Mouse (Mus musculus) spleen, adult 2 months (tissue): ENCODE results near the gene Aspscr1. TPM values are rescaled to one million over a fixed set of nuclear protein-coding genes. Genes with fewer than 3 reads are reported as not detected.

Experiments
- DNase-seq, 2 experiments: peaks; one replicate each; pipeline versions ENCODE4 v3.0.0 to v3.0.0-alpha.2; 2012 to 2021; ENCODE audit warnings: low spot score in 2 of 2, low read depth in 1 of 2
- H3K27ac ChIP-seq: fragments of 200-500 bp; 2 replicates; pipeline ENCODE4 v1.5.1; 2012; ENCODE audit warnings: low read length, inconsistent platforms; ENCODE audit not compliant: insufficient read depth
- H3K27me3 ChIP-seq: fragments of 200-500 bp; 2 replicates; pipeline ENCODE4 v1.6.1; 2012; ENCODE audit warnings: mild to moderate bottlenecking, moderate library complexity, low read length, inconsistent platforms; ENCODE audit not compliant: control insufficient read depth, insufficient read depth
- H3K36me3 ChIP-seq: fragments of 200-500 bp; 2 replicates; pipeline ENCODE4 v1.6.1; 2012; ENCODE audit warnings: mild to moderate bottlenecking, low read length, inconsistent platforms; ENCODE audit not compliant: control insufficient read depth, insufficient read depth
- H3K4me1 ChIP-seq: fragments of 200-500 bp; 2 replicates; pipeline ENCODE4 v1.6.1; 2011; ENCODE audit warnings: inconsistent platforms; ENCODE audit not compliant: control insufficient read depth, insufficient read depth, insufficient read length
- H3K4me3 ChIP-seq: fragments of 200-500 bp; 2 replicates; pipeline ENCODE4 v1.5.1; 2011; ENCODE audit warnings: mild to moderate bottlenecking, inconsistent platforms; ENCODE audit not compliant: insufficient read depth, insufficient read length; ENCODE audit errors: extremely low read depth
- CTCF ChIP-seq: fragments of 200-500 bp; IDR thresholded peaks from 2 replicates; pipeline ENCODE4 v1.5.1; 2011; ENCODE audit warnings: mild to moderate bottlenecking, inconsistent platforms; ENCODE audit not compliant: insufficient read depth, insufficient read length, insufficient replicate concordance; ENCODE audit errors: extremely low read depth
- POLR2A ChIP-seq: fragments of 200-500 bp; IDR thresholded peaks from 2 replicates; pipeline ENCODE4 v1.6.1; 2011; ENCODE audit warnings: low read depth, low read length, inconsistent platforms
- WGBS: fragments of 180-500 bp; shearing (Covaris S2); methylation state at CpG from one replicate; pipeline ENCODE4 v1.1.7; 2018; 5-methylcytosine and 5-hydroxymethylcytosine counted together
- polyA plus RNA-seq: library from polyadenylated mRNA; depleted of rRNA; stranded (reverse); fragments of >200 nt; gene quantifications from 2 replicates; pipeline ENCODE4 v1.2.3, GENCODE M21; 2012

Gene Aspscr1
- polyA plus RNA-seq, 1 experiment, result 84.5 TPM

- no peaks in the 10 kb centered on the region for H3K27me3 ChIP-seq
- H3K27ac ChIP-seq, result no peak overlapping the region
- H3K4me1 ChIP-seq, result no peaks in the 10 kb centered on the region
- no peak for DNase-seq
- WGBS, result 86% methylated on average over 3 of the region's 3 CpGs
- no peak overlapping the region for H3K4me3 ChIP-seq
- TF ChIP-seq POLR2A (no peak), CTCF (no peak)
- H3K36me3 ChIP-seq, result peaks cover 16% of the 10 kb centered on the region
Measured at GRCm38 (mm10) chr11:120683536-120683935, 10.8 kb downstream of the Aspscr1 start.

- no peaks in the 10 kb centered on the region for H3K27me3 ChIP-seq
- H3K4me3 ChIP-seq, result no peak overlapping the region
- WGBS, result 88% methylated on average over 2 of the region's 2 CpGs
- H3K4me1 ChIP-seq, result no peaks in the 10 kb centered on the region
- TF ChIP-seq POLR2A, result no peak
- peaks cover 19% of the 10 kb centered on the region for H3K36me3 ChIP-seq
- H3K27ac ChIP-seq, result no peak overlapping the region
- DNase-seq, result no peak
Measured at GRCm38 (mm10) chr11:120684086-120684485, 11.3 kb downstream of the Aspscr1 start.

GRCm38 (mm10) chr11:120684660-120685059 is 11.9 kb downstream of the Aspscr1 start:
- no peak overlapping the region for H3K4me3 ChIP-seq
- no peak overlapping the region for H3K27ac ChIP-seq
- H3K4me1 ChIP-seq, result no peaks in the 10 kb centered on the region
- TF ChIP-seq CTCF (no peak), POLR2A (no peak)
- 88% methylated on average over 2 of the region's 2 CpGs for WGBS
- peaks cover 24% of the 10 kb centered on the region for H3K36me3 ChIP-seq
- no peaks in the 10 kb centered on the region for H3K27me3 ChIP-seq
- no peak for DNase-seq

- TF ChIP-seq POLR2A (no peak), CTCF (no peak)
- 95% methylated on average over 20 of the region's 20 CpGs for WGBS
- Histone ChIP-seq H3K4me3 (no peak overlapping the region), H3K27ac (no peak overlapping the region), H3K4me1 (no peaks in the 10 kb centered on the region), H3K27me3 (no peaks in the 10 kb centered on the region), H3K36me3 (peaks cover 30% of the 10 kb centered on the region)
- DNase-seq, result no peak
Measured at GRCm38 (mm10) chr11:120686650-120687272, 14.0 kb downstream of the Aspscr1 start.

GRCm38 (mm10) chr11:120689365-120689764 is 16.6 kb downstream of the Aspscr1 start:
- no peaks in the 10 kb centered on the region for H3K4me1 ChIP-seq
- peaks cover 27% of the 10 kb centered on the region for H3K36me3 ChIP-seq
- H3K27me3 ChIP-seq, result no peaks in the 10 kb centered on the region
- no peak overlapping the region; the same call in 1 of the 2 replicates for H3K27ac ChIP-seq
- no peak overlapping the region for H3K4me3 ChIP-seq
- DNase-seq, result no peak
- no peak for TF ChIP-seq POLR2A
- no peak for TF ChIP-seq CTCF
- 74% methylated on average over 3 of the region's 3 CpGs for WGBS

- Histone ChIP-seq H3K27ac (no peak overlapping the region), H3K4me3 (no peak overlapping the region), H3K4me1 (no peaks in the 10 kb centered on the region), H3K36me3 (peaks cover 30% of the 10 kb centered on the region), H3K27me3 (no peaks in the 10 kb centered on the region)
- TF ChIP-seq CTCF (no peak), POLR2A (no peak)
- no peak for DNase-seq
- 92% methylated on average over 4 of the region's 4 CpGs for WGBS
Measured at GRCm38 (mm10) chr11:120692471-120693011, 19.8 kb downstream of the Aspscr1 start.

- peaks cover 31% of the 10 kb centered on the region for H3K36me3 ChIP-seq
- H3K4me3 ChIP-seq, result no peak overlapping the region
- no peak for DNase-seq
- no peak for TF ChIP-seq POLR2A
- TF ChIP-seq CTCF, result no peak
- H3K4me1 ChIP-seq, result no peaks in the 10 kb centered on the region
- WGBS, result 82% methylated on average over 3 of the region's 3 CpGs
- H3K27ac ChIP-seq, result no peak overlapping the region
- no peaks in the 10 kb centered on the region for H3K27me3 ChIP-seq
Measured at GRCm38 (mm10) chr11:120693461-120693860, 20.7 kb downstream of the Aspscr1 start.
